Mouse (Mus musculus) mouse trophoblast stem cell (cell line): ENCODE measurements around the gene Scube1.

Source experiments
- in situ Hi-C, 2 experiments: fragments of 300-500 bp; cut with MseI, MboI; formaldehyde crosslinking; loops; 2 replicates in 1 of 2; 3 replicates in 1 of 2; pipeline ENCODE4 v1.15.1; 2025

The Scube1 gene

DNA sequence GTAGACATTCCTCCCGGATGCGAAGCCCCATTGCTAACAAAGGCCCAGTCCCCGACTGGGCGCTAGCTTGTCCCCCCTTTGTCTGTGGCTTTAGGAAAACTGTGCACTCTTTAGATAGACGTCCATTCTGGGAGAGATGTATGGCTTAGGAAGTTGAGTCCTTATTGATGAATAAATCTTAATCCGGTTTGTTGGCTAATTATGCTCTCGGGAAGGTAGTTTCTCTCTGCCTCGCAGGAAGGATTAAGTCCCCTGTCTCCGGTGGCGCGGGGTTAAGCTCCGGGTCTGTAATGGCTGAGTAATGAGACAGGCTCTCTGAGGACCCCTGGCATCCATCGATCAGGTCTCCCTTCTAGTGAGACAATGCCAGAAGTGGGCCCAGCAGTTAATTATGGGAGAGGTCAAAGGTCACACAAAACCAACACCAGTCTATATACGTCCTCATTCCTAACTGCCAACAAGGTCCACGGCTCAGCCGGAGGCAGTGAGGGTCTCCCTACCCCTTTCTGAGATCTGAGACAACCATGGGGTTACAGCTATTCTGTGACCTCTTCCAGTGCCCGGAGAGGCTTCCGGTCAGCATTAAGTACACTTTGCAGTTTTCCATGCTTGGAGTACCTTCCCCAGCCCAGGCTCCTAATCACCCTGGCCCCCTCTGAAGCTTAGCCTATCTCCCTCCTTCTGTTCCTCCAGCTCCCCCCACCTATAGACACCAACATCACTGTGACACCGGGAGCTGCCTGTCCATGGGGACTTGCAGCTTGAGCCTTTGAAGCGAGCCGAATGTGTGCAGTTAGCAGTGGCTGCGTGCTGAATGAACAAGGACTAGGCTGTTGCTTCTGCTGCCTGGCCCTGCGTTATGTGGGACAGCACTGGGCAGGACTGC, 14.7 kb downstream of the Scube1 start:
- in situ Hi-C loops = no loop called here

DNA sequence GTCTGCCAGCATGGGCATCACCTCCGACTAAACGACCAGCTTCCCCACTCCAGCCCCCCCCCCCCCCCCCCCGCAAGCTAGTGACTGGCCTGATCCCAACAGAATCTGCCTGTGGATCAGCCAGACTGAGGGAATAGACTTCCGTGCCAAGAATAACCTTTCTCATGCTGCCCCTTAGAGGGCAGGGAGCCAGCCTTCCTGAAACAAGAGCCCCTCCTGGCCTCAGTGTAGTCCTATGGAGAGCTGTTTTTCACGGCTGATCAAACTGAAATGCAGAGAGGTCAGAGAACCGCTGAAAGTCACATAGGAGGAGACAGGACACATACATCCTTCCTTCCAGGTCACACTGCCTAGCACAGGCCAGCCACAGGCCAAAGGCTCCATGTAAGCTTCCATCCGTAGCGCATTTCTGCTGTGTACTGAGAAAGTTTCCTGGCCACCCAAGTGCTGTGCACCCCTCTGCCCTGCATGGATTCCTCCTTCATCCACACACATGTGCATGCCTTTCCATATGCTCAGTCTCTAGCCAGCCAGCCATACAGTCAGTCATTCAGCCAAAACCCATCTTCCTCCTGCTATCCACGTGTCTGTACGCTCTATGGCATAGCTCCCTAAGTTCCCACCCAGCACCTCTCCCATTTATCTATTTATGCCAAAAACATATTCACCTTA, 18.2 kb downstream of the Scube1 start:
- in situ Hi-C loops = no loop called here

DNA sequence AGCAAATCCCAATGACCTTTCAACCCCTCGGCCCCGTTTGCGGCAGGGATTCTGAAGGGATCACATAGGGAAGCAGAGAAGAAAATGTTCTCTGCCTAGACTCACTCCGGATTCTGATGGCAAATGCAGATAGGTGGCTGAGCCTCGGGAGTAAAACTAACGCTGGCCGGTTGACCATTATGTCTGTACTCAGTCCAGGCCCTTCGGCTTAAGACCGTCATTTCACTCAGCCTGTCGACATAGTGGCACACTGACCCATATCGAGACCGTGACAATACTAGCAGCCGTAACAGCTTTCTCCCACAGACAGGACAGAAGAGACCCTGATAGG, 24.3 kb downstream of the Scube1 start:
- in situ Hi-C loops = no loop called here

DNA sequence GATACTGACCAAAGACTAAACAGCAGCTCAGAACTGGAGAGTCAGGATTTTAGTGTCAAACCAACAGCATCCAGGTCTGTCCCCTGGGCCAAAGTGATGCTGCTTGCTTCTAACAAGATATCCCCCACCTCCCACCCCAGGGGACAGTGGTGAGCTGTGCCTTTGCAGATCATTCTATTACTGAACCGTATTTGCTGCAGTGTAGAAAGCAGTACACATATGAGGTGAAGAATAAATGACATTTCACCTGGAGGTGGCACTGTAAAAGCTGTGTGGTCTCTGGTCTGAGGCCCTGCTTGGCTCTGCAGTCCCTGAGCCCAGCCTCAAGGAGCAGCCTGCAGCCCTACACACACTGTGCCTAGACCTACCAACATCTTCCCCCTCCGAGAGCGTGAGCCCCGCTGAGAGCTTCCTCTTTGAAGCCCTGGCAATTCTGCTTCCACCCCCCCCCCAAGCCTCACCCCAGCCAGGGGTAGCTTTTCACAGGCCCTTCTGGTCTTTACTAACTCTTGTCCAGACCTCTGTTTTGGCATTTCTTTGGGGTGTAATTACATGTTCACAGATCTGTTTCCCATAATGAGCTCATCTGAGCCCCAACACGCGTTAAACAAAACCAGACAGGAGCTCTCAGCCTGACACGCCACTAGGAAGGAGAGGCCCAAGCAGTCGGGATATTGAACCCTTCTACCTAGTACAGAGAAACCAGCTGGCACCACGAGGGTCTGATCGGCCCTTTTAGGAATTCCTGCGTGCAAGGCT, 24.8 kb downstream of the Scube1 start:
- in situ Hi-C loops = no loop called here

DNA sequence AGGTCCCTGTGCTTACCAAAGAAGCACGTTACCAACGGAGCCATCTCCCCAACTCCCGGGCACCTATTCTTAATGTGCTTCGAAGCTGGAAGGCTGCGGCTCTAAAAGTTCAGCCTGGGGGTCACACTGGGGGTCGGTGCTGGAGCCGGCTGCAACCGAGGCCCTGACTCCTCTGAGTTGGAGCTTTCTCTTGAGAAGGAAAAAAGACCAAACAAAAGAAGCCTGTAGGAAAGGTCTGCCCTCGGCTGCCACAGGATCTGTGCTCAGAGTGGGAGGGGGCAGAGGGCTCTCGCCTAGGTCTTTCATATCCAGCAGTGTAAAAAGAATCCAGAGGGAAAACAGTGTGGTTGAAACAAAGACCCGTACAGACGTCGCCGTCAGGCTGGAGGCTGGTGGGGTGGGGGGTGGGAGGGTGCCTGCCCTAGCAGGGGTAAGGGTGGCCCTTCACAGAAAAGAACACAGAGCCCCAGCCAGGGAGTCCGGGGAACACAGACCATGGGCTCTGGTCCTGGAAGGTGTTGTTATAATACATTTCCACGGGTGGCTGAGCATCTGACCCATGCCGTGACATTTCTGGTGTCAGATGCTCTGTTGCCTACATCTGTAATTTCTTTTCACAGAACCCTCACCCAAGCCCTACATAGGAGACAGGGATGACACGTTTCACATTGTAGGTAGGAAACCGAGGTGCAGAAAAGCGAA, 25.5 kb downstream of the Scube1 start:
- in situ Hi-C loops = no loop called here

DNA sequence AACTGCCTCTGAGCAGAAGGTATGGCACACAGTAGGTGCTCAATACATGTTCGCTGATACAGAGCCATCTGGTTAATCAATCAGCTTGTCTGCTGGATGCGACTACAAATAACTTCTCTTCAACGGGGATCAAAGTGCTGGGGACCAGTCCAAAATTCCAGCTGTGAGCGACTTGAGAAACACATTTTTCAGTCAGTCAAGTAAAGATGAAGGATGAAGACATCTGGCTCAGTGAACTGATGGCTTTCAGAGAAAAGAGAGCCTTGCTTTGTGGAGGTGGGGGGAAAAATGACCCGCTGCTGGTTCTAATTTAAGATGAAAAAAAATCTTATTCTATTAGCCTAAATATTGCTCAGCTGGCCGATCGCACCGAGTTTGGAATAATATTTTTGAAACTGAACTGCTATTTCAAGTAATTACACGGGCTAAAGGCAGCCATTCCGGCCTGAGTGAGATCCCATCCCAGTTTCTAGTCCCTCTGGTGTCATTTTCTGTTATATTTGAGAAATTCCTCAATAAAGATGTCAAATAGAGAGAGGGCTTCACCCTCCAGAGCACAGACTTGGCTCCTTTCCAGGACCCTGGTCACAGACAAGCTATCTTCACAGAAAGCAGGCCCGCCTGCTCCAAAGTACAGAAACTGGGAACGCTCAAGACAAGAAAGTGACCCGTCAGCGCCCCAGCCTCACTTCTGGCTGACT, 28.0 kb downstream of the Scube1 start:
- in situ Hi-C loops = no loop called here

DNA sequence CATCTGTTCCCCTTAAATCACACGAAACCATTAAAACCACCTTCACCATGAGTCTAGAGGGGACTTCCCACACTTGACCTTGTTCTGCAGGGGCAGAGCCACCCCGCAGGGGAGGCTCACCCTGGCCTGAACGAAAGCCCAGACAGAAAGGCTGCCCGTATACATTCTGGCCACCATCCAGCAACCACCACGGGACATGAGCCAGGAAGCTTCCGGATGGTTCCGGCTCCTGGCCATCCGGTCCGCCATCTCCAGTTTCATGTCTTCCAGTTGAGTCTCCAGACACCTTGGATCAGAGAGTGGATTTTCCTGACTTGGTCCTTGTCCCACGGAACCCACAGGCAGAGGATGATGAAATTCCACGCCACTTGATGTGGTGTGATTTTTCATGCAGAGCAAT, 29.7 kb downstream of the Scube1 start:
- in situ Hi-C loops = no loop called here

DNA sequence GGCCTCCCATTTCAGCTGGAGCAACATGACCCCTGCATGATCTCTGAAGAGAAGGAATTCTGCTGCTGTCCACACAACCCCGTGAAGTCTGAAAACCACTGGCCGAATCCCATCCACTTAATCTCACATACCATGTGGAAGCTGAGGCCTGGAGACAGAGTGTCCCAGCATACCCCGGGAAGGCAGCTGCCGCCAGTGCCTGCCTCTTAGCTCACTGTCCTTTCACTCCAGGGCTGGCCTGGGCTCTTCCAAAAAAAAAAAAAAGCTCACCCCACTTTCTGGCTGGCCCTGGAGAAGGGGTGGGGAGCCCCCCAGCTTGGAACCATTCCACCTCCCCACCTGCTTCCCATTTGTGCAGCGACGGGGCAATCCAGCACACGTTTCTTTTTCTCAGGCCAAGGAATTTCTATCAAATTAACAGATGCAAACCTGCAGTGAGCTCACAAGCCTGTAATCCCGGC, 32.9 kb downstream of the Scube1 start:
- in situ Hi-C loops = no loop called here

DNA sequence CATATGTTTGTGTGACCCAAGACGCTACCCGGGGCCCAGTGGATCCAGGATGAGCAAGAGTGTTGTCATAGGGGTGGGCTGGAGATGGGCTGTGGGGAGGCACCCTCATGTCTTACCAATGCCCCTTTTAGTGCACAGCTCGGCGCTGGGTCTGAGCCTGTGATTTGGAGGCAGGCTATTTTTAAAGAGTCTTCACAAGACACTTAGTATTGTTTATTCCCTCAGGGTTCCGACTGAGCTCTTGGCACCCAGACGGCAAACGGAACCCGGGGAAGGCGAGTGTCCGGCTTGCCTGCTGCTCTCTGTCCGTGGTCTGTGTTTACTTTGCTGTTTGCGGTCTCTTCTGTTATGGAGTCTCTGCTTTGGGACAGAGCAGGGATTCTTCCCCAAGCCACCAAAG, 34.9 kb downstream of the Scube1 start:
- in situ Hi-C loops = no loop called here

DNA sequence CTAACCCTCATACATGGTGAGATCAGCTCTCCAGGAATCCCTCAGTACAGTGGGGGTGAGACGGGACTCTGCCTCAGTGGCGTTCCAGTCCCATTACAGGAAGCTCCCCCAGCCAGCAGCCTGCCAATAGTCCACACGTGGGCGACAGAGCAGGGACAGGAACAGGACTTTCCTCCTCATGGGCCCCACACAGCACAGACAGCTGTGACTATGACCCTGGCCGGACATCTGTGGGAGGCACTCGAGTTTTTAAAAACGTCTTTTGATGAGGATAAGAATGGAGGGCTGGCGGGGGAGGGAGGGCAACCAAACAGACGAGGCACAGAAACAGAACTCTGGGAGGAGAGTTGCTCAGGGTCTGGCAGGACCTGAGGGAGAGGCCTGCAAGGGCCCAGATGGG, 38.2 kb downstream of the Scube1 start:
- in situ Hi-C loops = no loop called here

DNA sequence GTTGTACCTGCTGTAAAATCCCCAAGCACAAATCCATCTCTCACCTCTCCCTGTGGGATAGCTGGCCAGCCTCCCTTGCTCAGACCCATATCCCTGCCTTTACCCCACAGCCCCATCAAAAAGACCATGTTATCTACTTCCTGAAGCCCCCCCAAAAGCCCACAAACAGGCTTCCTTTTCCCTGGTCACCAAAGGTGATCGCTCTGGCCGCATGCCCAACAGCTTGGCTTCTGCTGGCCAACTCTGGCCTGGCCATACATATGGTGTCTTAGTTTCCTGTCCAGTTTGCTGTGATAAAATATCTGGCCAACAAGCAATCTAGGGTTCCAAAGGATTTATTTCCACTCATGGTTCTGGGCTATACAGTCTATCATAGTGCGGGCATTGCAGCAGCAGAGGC, 38.9 kb downstream of the Scube1 start:
- in situ Hi-C loops = no loop called here

DNA sequence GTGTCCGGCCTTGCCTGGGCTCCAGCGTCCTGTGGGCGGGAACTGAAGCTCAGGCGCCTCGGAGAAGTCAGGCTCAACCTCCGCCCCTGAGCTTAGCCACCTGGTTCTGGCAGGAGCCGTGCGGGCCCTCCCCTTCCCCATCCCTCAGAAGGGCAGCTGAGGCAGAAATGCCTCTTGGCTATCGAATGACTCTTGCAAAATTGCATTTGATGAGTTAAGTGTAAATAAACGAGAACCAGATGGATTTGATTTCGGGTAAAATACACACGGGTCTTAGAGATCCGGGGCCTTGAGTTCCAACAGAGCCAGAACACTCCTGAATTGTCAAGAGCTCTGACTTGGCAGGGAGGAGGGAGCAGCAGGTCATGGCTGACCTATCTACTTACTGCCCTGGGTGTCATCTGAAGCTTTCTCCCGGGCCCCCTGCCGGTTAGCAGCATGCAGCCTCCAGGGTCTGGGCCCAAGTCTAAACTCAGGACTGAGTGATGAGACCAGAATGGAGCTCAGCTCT, 41.7 kb downstream of the Scube1 start:
- in situ Hi-C loops = no loop called here

DNA sequence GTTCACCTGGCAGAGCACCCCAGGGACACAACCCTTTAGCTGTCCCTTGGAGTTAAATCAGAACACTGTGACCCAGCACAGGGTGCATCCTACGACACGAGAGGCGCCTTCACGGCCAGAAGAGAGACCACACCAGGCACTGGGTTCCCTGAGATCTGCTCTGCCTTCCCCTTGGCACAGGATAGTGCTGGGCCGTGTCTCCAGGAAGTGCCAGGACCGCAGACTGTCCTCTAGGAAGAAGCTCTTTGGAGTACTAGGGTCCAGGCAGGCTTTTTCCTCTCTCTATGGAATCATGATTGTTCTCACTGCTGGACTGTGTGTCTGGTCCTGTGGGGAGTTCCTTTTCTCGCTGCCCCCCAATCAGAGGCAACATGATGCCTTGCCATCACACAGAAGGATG, 44.5 kb downstream of the Scube1 start:
- in situ Hi-C loops = no loop called here

DNA sequence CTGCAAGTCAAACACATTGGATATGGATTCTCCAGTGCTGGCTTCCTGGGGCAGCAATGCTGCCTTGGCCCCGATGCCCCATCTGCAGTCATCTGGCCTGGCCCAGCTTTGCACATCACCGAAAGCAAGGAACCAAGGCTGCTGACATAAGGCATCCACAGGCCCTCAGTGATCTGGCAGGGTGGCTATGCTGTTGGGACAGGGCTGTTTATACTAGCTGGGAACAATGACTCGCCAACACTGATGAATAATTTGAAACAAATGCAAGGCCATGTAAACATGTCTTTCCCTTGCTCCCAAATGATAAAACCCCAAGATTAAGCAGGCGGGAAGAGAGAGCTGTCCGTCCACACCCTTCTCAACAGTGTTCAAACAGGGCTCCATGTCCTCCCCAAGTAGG, 45.1 kb downstream of the Scube1 start:
- in situ Hi-C loops = no loop called here

DNA sequence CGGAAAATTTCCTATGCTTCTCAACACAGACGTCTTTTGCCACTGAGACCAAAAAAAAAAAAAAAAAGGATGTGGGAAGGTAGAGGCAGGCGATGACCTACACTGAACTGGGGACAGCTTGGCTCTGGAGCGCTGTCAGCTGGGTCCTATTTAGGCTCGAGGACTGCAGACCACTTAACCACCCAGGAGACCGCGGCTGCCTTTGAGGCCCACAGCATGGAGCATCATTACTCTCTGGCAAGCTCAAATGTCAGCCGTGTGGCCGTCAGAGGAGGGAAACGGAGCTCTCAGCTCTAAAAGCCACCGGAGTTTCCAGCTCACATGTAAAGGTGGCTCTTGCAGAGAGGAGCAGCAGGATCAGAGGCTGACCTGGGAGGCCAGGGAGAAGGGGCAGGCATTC, 46.2 kb downstream of the Scube1 start:
- in situ Hi-C loops = no loop called here

DNA sequence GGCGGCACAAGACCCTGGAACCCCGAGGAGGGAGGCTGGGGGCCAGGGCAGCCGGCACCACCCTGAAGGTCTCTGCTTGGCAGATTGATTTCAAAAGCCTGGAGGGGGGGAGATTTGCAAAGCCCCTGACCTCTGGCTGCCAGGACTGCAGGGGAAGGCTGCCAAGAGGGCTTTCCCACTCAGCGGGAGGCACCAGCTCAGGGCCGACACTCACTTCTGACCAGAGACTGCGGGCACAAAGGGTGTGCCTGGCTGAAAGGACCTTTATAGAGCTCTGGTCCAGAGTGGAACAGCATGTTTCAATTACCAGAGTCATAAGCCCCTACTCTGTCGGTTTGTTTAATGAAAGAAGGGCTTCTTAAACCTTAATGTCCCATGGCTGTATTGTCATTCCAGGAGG, 46.7 kb downstream of the Scube1 start:
- in situ Hi-C loops = no loop called here

DNA sequence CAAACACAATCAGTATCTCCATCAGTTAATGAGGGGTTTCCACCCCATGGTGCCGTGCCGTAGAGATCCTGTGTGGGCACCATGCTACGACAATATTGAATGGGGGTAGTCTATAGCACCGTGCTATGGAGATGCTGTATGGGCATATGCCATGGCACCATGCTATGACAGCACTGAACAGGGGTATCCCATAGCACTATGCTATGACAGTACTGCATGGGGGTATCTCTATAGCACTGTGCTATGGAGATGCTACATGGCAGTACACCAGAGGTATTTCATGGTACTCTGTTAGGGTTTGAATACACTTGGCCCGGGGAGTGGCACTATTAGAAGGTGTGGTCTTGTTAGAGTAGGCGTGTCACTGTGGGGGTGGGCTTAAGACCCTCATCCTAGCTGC, 47.7 kb downstream of the Scube1 start:
- in situ Hi-C loops = no loop called here

DNA sequence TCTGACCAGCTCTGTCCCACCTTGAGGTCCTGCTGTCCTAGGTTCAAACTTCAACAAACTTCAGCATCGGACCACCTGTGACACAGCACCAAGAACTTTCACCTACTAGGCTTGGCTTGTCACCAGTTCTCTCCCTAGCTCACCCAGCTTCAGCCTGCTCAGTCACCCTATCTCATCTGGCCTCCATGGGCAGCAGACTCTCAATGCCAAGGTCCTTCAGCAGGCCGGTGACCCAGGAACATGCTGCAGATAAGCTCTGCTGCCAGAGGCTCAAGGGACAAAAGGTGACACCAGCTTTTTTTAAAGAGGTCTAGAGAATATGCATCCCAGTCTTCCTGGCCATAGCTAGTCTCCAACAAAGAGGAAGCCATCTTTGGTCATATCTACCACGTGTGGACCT, 48.5 kb downstream of the Scube1 start:
- in situ Hi-C loops = no loop called here

DNA sequence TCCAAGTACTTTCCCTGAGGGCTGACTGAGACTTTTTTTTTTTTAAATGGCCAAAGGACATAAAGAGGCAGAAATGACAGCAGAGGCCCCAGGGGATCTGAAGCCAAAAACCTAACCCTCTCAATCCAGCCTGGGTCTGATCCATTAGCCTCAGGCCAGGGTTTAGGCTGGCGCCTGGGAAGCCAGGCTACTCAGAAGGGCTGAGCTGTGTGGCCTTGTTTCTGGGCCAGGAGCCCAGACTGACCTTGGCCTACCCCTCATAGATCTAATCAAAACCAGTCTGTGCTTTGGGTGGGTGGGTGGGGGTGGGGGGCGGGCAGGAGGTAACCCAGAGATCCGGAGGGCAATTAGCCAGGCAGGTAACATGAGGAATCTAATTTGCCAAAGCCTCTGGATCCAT, 51.2 kb downstream of the Scube1 start:
- in situ Hi-C loops = no loop called here

DNA sequence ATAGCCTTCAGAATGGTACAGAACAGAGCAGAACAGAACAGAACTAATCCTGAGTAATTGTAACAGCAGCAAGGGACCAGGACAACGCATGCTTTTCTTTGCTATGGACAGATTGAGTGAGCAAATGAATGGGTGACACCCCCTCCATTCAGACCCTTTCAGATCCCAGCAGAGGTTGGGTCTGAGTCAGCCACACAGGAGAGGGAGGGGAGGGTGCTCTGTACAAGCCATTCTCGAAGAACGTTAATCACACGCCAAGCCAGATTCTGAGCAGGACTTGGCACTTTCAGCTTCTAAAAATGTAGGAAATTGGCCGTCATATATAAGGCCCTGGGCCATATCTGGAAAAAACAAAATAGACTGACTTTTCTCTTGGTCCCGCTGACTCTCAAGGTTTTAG, 57.3 kb downstream of the Scube1 start:
- in situ Hi-C loops = loop anchor here in 1 of 2 experiments (10.0 kb wide), 1 partner anchor 87 kb away; no protein-coding TSS in a partner anchor

DNA sequence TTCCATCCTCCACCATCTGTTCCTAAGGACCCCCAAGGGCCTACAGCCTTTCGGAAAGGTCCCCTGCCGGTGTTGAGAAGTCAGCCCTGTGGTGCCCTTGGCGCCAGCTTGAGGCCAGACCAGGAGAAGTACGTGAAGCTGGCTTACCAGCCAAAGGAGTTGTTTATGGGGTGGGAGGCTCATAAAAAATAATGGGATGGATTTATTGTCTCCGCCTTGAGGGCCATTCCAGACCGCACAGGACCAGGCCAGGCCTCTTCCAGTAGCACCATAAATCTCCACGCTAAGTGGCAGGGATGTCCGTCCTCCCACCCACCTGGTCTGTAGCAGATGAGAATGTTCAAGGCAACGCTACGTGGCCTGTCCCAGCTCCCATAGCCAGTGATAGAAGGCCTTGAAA, 58.4 kb downstream of the Scube1 start:
- in situ Hi-C loops = loop anchor here in 1 of 2 experiments (10.0 kb wide), 1 partner anchor 88 kb away; no protein-coding TSS in a partner anchor
